In genomic region chr11:85126257-85127102, GRCm38 (mm10) we compare ENCODE assay signal across 14 mouse cellular contexts. TPM values are rescaled to one million over a fixed set of nuclear protein-coding genes. Genes with fewer than 3 reads are reported as not detected.
DNase-seq lines count a peak whose midpoint lies in the region; ATAC-seq lines count a peak whose summit lies in the region.
"Had no signal": no experiment of that assay in that cellular context is flagged by ENCODE, and none has a peak within 500 bp of the region (broad histone marks: within the 10 kb centered on the region; RNA-seq: fewer than 3 reads in every experiment).

No protein-coding gene starts in this region.

- peak; percentile 25 to 37; a peak in 2 of 4 replicates for ATAC-seq in hematopoietic stem cell, adult 5-6 weeks (replicated peaks in 1 of 2; ENCODE audit: insufficient read depth in 1 of 2, low FRiP score in 2 of 2, low TSS enrichment in 1 of 2, low read depth in 1 of 2, poor library complexity in 2 of 2, severe bottlenecking in 2 of 2)
- ATAC-seq in megakaryocyte progenitor cell, adult 5-6 weeks (replicated peaks; ENCODE audit: poor library complexity), result peak; percentile 31

- peak; percentile 50 for DNase-seq in 416B (ENCODE audit: low read depth)
- peak; percentile 52 for DNase-seq in Muller cell, postnatal 12 days (ENCODE audit: inconsistent ontology term)
- DNase-seq in urinary bladder, postnatal 36 days (ENCODE audit: low spot score in 2 of 2), result no peak
- no peak for DNase-seq in ovary, postnatal 14 days (ENCODE audit: low spot score)
- DNase-seq in right cerebral cortex, postnatal 25 days, result no peak
- DNase-seq: cerebellum, adult 11 months; gastrocnemius, postnatal 25 days; heart, postnatal 36 days; lung, embryonic 14.5 days; thymus, postnatal 25 days had no signal

RNA-seq across cellular contexts. Expression of gene Usp32, which starts 13.5 kb away (rescaled TPM):
- 18.5 and 23.6 TPM in 2 replicates for total RNA-seq in hematopoietic stem cell, adult 5-6 weeks (2017)
- total RNA-seq in megakaryocyte progenitor cell, adult 5-6 weeks (2015), result 12.6 and 14.6 TPM in 2 replicates
- total RNA-seq in megakaryocyte progenitor cell, adult 5-6 weeks (2017), result 11.1 and 23.8 TPM in 2 replicates

RNA-seq across cellular contexts. Expression of gene 1700125H20Rik, which starts 43.7 kb away (rescaled TPM):
- not detected in 2 replicates for total RNA-seq in hematopoietic stem cell, adult 5-6 weeks (2017)
- not detected in 2 replicates for total RNA-seq in megakaryocyte progenitor cell, adult 5-6 weeks (2015)
- not detected in 2 replicates for total RNA-seq in megakaryocyte progenitor cell, adult 5-6 weeks (2017)
- total RNA-seq: common myeloid progenitor, adult 5-6 weeks; gastrocnemius, postnatal 25 days; heart, postnatal 36 days; megakaryocyte-erythroid progenitor cell, adult 5-6 weeks had no signal

Comparison
In these comparisons a context has a peak if more than half of its experiments do, and no peak if none do; other contexts are left out.
1. DNase-seq: peak in 416B (single experiment) and Muller cell, postnatal 12 days (single experiment); none in urinary bladder, postnatal 36 days (0 of 2), ovary, postnatal 14 days (single experiment) and right cerebral cortex, postnatal 25 days (single experiment).